Mouse (Mus musculus): Measurements from ENCODE around the gene Glb1.

GRCm38 (mm10) chr9:114515364-114515763 is 114.5 kb downstream of the Glb1 start, which contains the start of gene C130032M10Rik:
- TF ChIP-seq CTCF (IDR thresholded peaks at IDR 0.05; ENCODE audit: borderline replicate concordance, insufficient read depth, low read depth, low read length) = no peak
- no peak for TF ChIP-seq POLR2A (IDR thresholded peaks at IDR 0.05; ENCODE audit: borderline replicate concordance, insufficient read depth, low read length)
